22 mouse cellular contexts compared by ENCODE assay signal in the genomic region with DNA sequence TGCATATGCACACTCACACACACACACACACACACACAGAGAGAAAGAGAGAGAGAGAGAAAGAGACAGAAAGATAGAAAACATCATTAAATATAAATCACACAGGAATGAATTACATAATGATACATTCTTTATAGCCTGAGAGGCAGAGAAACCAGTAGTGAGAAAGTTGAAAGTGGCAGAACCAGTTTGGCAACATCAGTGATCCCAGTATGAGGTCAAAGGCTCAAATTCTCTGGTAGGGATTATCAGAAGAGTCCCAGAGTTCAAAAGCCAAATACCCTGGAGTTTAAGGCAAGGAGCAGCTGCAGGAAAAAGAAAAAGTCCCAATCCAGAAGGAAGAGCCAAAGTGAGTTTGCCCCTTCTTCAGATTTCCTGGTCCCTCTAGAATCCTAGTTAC. TPM values are rescaled to one million over a fixed set of nuclear protein-coding genes. Genes with fewer than 3 reads are reported as not detected.
DNase-seq lines count a peak whose midpoint lies in the region; ATAC-seq lines count a peak whose summit lies in the region.
"Had no signal": no experiment of that assay in that cellular context is flagged by ENCODE, and none has a peak within 500 bp of the region (broad histone marks: within the 10 kb centered on the region; RNA-seq: fewer than 3 reads in every experiment).

No protein-coding gene starts in this region.

- DNase-seq in kidney, adult 9 months: peak; percentile 43
- DNase-seq in urinary bladder, postnatal 25 days (ENCODE audit: low spot score): peak; percentile 9
- DNase-seq in urinary bladder, postnatal 10 days (ENCODE audit: low spot score): no peak
- peak; percentile 7 for DNase-seq in kidney, postnatal 14 days
- no peak for DNase-seq in layer of hippocampus, adult 9-11 months
- no peak for DNase-seq in retina, postnatal 1 day
- no peak for DNase-seq in adrenal gland, postnatal 4 days (ENCODE audit: low spot score in 2 of 2)
- DNase-seq: adrenal gland, postnatal 36 days; cerebellum, adult 9-10 months; gastrocnemius, postnatal 14 days; liver, embryonic 13.5 days; right cerebral cortex, postnatal 25 days; thymus, postnatal 36 days had no signal

- no peaks in the 10 kb centered on the region for H3K27me3 ChIP-seq in kidney, embryonic 16.5 days (ENCODE audit: insufficient read depth, low read length)
- H3K27me3 ChIP-seq: forebrain, embryonic 12.5 days; liver, embryonic 13.5 days; midbrain, embryonic 12.5 days; Patski had no signal

- H3K9ac ChIP-seq in kidney, embryonic 16.5 days (replicated peaks; ENCODE audit: low read length): no peak overlapping the region
- H3K9ac ChIP-seq: forebrain, embryonic 12.5 days; liver, embryonic 13.5 days; midbrain, embryonic 12.5 days had no signal

- no peak overlapping the region for H3K27ac ChIP-seq in kidney, embryonic 16.5 days (ENCODE audit: low read length)
- H3K27ac ChIP-seq: forebrain, embryonic 12.5 days; hindbrain, postnatal 0 days; layer of hippocampus, adult 2 months; limb, embryonic 10.5 days; liver, embryonic 13.5 days; midbrain, embryonic 12.5 days had no signal

- no peak for ATAC-seq in kidney, embryonic 16.5 days (ENCODE audit: low FRiP score, low TSS enrichment)
- ATAC-seq: hindbrain, postnatal 0 days; Patski had no signal

- no peaks in the 10 kb centered on the region for H3K9me3 ChIP-seq in kidney, embryonic 16.5 days (ENCODE audit: low read length)
- H3K9me3 ChIP-seq: forebrain, embryonic 12.5 days; limb, embryonic 10.5 days; liver, embryonic 13.5 days; midbrain, embryonic 12.5 days had no signal

- H3K4me2 ChIP-seq in kidney, embryonic 16.5 days (replicated peaks; ENCODE audit: low read depth, low read length): no peak overlapping the region
- H3K4me2 ChIP-seq: forebrain, embryonic 12.5 days; liver, embryonic 13.5 days; midbrain, embryonic 12.5 days had no signal

- H3K4me1 ChIP-seq in kidney, embryonic 16.5 days (ENCODE audit: insufficient read depth, low read length): no peaks in the 10 kb centered on the region
- H3K4me1 ChIP-seq: forebrain, embryonic 12.5 days; limb, embryonic 10.5 days; liver, embryonic 13.5 days; midbrain, embryonic 12.5 days had no signal

- H3K36me3 ChIP-seq in kidney, embryonic 16.5 days (ENCODE audit: insufficient read depth, low read length): peaks cover 44% of the 10 kb centered on the region

- no peak overlapping the region for H3K4me3 ChIP-seq in kidney, embryonic 16.5 days (ENCODE audit: low read length)
- H3K4me3 ChIP-seq: forebrain, embryonic 12.5 days; layer of hippocampus, adult 2 months; limb, embryonic 10.5 days; liver, embryonic 13.5 days; midbrain, embryonic 12.5 days had no signal

RNA-seq across cellular contexts. Expression of a gene that starts 10.4 kb away (rescaled TPM):
- polyA plus RNA-seq in kidney, embryonic 16.5 days (2015; fragmentation: Nextera tagmentation; extraction: Ambion mirVana): 19.9 and 22.0 TPM in 2 replicates
- total RNA-seq in adrenal gland, postnatal 4 days (2021): 10 to 100 TPM; 29.1 to 29.5 TPM

RNA-seq across cellular contexts. Expression of a gene that starts 35.8 kb away (rescaled TPM):
- 0.10 and 0.15 TPM in 2 replicates for polyA plus RNA-seq in kidney, embryonic 16.5 days (2015; fragmentation: Nextera tagmentation; extraction: Ambion mirVana)
- total RNA-seq in adrenal gland, postnatal 4 days (2021): under 1 TPM; 0.31 to 0.90 TPM
- total RNA-seq: gastrocnemius, postnatal 14 days had no signal
- polyA plus RNA-seq: C2C12; heart, postnatal 0 days; limb, embryonic 10.5 days; liver, embryonic 13.5 days had no signal

Comparison
In these comparisons a context has a peak if more than half of its experiments do, and no peak if none do; other contexts are left out.
1. DNase-seq: peak in kidney, adult 9 months (single experiment), urinary bladder, postnatal 25 days (single experiment) and kidney, postnatal 14 days (single experiment); none in urinary bladder, postnatal 10 days (single experiment), layer of hippocampus, adult 9-11 months (single experiment), retina, postnatal 1 day (single experiment) and adrenal gland, postnatal 4 days (0 of 2).